Mouse (Mus musculus) thymus, postnatal 36 days (tissue): Measurements from ENCODE around the gene Tubgcp6.

Experiments
- DNase-seq, 2 experiments: peaks; one replicate each; pipeline ENCODE4 v3.0.0; 2022; ENCODE audit warnings: mixed read lengths in 2 of 2

Tubgcp6 gene

DNA sequence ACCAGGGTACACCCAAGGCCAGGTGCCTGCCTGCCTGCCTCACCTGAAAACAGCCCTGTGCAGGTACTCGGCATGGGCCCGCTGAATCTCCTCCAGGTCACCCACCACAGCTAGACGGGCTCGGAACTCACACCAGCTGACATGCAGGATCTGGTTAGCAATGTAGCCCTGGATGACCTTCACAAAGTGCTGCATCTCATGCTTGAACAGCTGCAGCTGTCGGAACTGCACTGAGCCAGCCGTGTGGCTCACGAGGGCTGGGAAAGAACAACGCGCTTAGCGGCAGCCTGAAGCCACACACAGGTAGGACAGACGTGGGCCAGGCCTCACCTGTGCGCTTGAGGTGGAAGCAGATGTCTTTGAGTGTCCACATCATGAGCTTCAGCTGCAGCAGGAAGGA lies 22.1 kb downstream of the Tubgcp6 start:
- no peak for DNase-seq

DNA sequence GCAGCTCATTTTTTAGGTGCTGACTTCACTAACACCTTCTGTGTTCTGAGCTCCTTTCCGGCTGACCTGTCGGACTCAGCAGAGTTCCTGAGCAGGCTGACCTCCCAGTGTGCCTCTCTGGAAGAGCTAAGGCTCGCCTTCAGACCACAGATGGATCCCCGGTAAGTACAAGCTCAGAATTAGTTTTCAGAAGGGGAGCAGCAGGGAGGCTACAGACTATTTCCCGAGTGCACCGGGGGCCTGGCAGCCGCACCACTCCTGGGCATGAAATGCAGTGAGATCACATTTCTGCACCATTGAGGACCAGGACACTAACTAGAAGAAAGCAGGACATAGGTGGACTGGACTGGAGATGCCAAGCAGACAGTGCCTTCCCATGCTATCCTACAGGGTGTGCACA lies 24.3 kb downstream of the Tubgcp6 start:
- no peak for DNase-seq

DNA sequence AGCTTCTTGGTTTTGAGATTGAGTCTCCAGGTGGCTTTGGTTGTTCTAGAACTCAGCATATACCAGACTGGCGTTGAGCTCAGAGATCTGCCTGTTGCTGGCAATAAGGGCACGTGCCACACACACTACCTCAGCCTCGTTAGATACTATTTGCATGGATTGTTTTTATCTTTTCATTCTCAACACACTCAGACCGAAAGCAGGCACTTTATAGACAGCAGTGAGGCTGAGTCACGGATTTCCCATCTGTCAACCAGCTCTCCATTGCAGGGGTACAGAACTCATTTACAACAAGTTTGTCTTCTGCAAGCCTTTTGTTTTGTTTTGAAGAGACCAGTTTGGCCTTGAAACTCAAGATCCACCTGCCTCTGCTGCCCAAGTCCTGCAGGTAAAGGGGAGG lies 25.5 kb downstream of the Tubgcp6 start:
- DNase-seq, result no peak

DNA sequence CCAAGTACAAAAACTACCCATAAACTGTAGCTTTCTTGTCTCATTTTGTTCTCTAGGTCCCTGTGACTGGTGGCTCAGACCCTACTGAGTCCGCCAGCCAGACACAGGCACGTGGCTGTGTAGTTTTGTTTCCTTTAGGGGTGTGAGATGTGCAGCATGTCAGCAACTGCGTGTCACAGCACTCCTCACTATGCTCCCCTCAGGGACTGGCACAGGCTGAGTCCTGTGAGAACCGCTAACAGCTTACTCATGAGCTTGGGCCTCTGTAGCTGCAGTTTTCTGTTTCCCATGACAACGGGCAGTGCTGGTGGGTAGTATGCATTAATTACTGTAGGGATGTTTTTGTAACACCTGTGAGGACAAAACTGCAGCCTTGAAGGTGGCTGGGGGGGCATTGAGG lies 30.7 kb downstream of the Tubgcp6 start:
- no peak for DNase-seq

DNA sequence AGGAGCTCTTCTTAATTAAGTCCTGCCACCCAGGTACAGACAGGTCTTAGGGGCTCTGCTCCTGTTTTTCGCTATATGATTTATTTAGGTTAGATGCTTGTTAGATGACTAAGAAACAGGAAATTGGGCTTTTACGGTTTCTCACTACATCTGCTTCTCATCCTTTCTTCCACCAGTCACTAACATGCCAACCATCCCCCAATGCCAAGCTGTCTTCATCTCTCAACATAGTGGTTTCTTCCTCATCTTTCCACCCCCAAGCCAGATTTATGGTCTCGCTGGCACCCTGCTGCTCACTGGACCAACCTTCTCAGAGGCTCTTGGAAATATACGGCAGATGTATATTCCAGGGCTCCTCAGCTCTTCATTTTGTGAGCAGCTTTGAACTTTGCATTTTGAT lies 32.2 kb downstream of the Tubgcp6 start:
- DNase-seq, result no peak

DNA sequence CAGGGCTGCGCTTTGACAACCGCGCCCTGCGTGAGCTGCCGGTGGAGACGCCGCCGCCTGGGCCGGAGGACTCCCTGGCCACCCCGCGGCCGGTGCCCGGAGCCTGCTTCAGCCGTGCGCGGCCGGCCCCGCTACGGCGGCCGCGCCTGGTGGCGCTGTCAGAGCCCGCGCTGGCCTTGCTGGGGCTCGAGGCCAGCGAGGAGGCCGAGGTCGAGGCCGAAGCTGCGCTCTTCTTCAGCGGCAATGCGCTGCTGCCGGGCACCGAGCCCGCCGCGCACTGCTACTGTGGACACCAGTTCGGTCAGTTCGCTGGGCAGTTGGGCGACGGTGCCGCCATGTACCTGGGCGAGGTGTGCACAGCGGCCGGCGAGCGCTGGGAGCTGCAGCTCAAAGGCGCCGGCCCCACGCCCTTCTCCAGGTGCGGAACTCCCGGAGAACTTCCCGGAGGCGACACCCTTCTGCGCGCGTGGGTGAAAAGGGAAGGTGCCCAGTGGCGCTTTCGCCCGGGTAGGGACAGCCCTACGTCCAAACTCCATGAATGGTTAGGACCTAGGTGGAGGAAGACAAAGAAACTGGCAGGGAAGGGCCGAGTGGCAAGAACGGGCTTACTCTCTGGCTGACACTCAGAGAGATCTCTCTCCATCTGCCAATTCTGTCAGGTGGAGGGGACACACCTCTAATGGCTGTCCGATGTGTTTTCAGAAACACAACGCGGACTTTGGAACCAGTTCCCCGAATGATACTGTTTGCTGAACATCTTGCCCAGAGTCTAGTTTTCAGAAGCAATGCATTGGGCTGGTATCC lies 33.5 kb downstream of the Tubgcp6 start:
- DNase-seq, result peak; percentile 31 to 42

DNA sequence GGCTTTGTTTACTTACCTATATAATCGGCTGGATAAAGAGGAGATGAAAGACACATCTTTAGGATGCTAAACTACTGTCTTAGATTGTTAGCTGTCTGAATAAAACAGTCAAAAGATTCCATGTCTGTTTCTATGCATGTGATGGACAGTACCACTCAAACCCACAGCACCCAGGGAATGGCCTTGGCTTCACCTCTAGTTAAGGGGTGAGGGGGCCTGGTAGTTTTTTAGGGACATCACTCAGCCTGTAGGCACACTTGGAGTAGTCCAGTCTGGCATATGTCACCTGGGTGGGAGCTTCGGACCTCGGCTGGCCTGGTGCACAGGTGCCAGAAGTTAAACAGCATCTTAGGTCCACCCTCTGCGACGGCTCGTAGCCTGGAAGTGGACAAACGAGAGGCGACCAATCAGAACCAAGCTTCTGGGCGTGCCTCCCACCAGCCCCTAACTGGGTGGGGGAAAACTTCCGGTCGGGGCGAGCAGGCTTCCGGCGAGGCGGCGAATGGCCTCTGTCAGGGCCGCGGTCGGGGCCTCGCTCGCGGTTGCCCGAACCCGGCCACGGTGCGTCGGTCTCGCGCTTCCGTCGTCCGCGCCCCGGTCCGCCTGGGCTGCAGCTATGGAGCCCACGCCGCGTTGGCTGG lies 34.2 kb downstream of the Tubgcp6 start, which contains the start of gene Selenoo:
Gene Selenoo (plus strand): TSS at position 478 of the 641 bp plus-strand sequence.
- peak; percentile 81 to 84 for DNase-seq

DNA sequence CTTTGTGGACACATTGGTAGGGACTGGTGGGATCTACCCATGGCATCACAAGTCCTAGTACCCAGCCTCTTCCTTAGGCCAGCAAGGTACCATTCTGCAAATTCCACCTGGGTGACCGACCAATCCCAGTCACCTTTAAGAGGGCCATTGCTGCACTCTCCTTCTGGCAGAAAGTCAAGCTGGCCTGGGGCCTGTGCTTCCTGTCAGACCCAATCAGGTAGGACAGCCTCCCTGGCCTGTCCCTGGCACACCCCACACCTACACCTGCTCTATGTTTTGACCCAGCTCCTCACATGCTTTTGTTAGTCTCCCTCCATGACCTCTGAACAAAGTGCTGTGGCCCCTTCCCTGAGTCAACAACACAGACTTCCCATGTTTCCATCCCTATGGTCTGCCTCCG lies 38.1 kb downstream of the Tubgcp6 start:
- no peak for DNase-seq

DNA sequence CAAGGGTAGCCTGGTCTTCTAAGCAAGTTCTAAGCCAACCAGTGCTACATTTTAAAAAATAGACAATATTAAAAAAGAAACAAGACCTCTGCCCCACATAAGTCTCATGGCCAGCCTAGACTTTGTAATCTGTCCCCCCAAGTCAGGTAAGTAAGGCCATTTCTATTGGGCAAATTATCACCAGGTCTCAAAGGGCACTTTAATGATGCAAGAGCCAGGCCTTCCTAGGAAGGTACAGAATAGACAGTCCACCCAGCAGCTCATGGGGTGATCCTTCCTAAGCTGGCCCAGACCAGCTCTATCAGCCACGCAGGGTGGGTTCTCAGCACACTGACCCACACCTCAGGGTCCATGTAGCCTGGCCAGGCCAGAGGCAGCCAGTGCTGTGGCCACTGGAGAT lies 39.0 kb downstream of the Tubgcp6 start:
- DNase-seq, result no peak

DNA sequence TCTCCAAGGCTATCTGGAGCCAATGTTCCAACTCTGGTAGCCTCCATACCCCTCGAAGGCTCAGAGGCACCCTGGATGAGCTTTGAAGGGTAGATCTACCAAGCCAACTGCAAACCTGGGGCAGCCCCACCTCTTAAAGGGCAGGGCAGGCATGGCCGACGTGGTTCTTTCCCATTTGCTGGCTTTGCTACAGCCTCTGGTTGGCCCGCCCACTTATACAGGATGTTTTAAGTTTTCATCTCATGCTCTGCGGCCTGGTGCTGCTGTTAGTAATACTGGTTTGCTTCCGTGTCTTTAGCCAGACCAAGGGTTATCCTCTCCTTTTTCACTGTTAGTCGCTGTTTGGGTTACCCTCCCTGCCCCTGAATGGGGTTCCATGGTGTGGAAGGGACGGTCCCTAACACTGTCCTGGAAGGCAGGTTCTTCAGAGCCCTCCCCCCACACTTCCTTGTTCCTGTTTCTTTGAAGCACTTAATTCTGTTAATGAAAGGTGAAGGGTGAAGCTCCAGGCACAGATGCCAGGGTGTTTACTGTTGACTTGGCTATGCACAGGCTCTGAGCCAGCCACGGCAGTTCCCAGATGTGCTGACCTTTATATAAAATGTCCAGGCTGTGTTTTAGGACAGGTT lies 44.6 kb downstream of the Tubgcp6 start:
- DNase-seq, result peak; percentile 69 to 78

DNA sequence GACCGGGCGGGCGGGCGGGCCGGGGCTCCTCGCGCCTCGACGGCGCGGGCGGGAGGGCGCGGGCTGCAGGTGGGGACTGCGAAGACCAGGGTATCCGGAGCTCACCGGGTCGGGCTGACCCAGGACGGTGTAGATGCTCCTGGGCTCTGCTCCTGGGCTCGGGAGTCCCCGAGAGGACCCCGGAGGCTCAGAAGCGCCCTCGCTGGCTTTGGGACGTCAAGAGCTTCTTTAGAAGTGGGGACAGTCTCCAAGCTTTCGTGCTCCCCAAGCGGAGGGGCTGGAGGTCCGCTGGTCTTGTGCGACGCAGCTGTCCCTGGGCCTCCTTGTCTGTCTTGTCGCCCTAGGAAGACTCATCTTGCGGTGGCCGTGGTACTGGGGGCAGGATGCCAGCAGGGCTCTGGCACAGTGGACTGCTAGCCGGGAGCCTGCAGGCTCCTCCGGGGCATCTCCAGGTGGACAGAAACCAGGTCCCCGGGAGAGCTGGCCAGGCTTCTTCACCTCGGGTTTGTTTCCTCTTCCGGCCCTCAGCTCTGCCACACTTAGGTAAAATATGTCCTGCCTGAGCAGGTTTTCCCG lies 46.7 kb downstream of the Tubgcp6 start:
- DNase-seq, result peak; percentile 46 to 54

DNA sequence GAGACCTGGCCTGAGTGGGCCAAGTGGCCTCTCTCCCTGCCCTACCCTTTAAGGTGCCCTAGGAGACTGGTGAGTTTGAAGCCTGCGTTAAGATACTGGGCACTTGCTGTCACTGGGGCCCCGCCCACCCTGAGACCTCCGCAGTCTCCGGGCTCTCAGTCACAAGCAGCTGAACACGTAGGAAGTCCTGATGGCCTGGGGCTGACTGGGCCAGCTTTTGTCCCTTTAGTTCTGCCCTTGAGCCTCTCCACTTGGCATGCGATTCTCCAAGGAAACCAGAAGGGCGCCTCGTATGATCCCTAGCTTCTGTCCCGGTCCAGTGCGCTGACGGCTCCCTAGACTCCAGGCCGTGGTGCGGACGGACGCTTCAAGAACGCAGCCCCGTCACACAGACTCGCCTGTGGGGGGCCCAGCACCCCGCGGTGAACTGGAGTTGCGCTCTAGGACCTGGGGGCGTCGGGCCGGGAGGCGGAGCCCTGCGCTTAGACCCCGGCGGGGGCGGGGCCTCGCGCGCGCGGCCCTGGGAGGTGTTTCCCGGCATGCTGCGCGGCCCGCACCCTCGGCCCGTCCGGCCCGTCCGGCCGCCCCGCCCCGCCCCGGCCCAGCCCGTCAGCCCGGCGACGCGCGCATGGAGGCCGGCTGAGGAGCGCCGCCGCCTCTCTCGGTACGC lies 47.3 kb downstream of the Tubgcp6 start:
- DNase-seq, result peak; percentile 84 to 88

DNA sequence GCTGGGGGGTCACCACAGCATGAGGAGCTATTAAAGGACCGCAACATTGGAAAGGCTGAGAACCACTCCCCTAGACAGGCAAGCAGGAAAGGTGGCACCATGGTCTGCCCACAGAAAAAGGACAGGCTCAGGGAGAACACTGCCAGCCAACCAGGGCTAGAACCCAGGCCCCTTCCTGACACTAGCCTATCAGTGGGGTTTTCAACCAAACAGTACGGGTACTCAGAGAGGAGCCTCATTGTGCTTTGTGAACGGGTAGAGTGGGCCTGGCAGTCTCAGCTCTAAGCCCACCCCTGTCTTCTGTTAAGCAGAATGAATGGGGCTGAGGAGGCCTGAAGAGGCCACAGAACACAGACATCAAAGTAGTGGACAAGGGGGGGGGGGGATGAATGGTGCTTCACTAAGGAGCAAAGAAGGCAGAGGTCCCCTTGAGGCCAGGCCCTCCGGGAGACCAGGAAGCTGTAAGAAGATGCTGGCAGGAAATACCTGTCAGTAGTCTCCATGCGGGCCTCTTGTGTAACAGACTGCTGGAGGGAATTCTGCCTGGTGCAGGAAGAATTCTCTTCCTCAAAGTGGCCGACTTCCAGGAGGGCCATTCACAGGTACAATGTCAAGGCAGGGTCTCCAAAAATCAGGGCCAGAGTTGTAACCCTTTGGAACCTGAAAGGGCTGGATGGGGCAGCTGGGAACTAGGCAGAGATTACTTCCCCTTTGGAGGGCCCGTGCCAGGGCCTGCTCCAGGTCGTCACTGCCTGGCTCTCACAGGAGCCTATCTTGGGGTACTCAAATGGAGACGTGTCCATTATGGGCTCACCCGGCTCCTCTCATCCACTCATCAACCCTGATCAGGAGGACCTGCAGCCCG lies 48.1 kb downstream of the Tubgcp6 start, which contains the start of gene Trabd:
Gene Trabd (plus strand): TSS at position 512 of the 865 bp plus-strand sequence.
- no peak for DNase-seq

DNA sequence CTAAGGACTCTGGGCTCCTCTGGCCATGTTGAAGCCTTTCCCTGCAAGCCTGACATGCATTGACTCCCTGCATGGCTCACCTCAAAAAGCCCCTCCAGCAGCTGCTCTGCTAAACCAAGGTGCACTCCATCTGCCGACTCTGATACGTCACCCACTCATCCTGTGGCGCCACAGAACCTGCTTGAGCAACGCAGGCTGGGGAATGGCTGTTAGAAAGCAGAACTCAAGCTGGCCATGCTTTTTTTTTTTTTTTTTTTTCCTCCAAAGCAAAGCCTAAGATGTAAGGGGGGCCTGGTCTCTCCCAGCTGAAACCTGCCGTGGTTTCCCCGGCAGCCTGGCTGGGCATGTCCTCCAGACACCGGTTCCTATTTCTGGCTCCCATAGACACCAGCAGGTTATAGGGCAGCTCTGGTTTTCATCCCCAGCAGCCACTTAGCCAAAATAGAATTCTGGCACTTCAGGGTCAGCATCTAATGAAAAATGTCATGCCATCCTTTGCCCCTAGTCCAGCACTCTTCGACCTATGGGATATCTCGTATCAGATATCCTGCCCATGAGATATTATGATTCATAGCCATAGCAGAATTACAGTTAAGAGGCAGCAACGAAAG lies 48.8 kb downstream of the Tubgcp6 start:
- DNase-seq, result no peak

DNA sequence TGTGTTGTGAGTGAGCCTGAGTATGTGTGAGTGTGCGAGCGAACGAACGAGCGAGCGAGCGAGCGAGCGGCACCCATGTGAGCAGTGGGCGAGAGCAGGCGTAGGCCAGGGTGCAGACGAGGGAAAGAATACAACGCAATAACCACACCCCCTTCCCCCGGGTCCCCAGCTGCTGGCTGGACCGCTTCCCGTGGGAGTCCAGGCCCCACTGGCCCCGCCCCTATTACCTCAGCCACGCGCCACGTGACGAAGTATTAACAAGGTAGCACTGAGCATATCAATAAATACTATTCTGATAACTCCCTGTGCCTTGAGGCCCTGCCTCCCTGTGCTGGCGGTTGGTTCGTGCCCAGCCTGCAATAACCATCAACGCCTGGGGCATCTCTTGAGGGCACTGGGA lies 52.3 kb downstream of the Tubgcp6 start:
- DNase-seq, result no peak

DNA sequence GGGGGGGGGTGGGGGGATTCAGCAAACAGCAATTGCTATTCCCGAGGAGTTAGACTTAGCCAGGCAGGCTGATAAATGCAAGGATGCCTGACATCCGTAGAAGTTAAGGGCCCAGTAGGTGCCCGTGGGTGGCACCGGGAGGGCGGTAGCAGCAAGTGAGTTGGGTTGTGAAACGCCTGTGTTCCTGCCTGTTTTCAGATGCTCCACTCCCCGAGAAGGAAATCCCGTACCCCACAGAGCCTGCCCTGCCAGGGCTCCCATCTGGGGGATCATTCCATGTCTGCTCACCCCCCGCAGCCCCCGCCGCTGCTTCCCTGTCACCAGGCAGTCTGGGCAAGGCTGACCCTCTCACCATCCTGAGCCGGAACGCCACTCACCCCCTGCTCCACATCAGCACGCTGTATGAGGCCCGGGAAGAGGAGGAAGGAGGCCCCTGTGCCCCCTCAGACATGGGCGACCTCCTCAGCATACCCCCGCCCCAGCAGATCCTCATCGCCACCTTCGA lies 53.5 kb downstream of the Tubgcp6 start:
- DNase-seq, result no peak

DNA sequence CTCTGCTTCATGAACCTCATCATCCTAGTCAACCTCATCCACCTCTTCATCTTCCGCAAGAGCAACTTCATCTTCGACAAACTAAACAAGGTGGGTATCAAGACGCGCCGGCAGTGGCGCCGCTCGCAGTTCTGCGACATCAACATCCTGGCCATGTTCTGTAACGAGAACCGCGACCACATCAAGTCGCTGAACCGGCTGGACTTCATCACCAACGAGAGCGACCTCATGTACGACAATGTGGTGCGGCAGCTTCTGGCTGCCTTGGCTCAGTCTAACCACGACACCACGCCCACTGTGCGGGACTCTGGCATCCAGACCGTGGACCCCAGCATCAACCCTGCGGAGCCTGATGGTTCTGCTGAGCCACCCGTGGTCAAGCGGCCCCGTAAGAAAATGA lies 54.7 kb downstream of the Tubgcp6 start:
- DNase-seq, result no peak

DNA sequence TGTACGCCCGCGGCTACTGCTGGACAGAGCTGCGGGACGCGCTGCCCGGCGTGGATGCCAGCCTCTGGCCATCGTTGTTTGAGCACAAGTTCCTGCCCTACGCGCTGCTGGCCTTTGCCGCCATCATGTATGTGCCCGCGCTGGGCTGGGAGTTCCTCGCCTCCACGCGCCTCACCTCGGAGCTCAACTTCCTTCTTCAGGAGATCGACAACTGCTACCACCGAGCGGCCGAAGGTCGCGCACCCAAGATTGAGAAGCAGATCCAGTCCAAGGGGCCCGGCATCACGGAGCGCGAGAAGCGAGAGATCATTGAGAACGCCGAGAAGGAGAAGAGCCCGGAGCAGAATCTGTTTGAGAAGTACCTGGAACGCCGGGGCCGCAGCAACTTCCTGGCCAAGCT lies 55.3 kb downstream of the Tubgcp6 start:
- DNase-seq, result no peak

DNA sequence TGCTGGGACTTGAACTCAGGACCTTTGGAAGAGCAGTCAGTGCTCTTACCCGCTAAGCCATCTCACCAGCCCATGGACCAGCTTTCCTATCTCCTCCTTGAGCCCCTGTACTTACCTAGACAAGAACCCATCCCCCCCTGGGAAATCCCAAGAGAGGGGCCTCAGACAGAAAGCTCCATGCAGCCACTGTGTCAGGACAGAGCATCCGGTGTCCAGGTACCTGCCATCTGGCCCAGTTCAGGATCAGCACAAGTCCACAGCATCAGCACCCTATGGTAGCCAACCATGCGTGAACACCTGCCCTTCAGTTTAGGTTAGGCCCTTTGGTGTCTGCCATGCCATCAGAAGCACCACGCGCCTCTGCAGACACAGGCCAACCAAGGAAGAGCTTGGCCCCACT lies 58.0 kb downstream of the Tubgcp6 start:
- no peak for DNase-seq

DNA sequence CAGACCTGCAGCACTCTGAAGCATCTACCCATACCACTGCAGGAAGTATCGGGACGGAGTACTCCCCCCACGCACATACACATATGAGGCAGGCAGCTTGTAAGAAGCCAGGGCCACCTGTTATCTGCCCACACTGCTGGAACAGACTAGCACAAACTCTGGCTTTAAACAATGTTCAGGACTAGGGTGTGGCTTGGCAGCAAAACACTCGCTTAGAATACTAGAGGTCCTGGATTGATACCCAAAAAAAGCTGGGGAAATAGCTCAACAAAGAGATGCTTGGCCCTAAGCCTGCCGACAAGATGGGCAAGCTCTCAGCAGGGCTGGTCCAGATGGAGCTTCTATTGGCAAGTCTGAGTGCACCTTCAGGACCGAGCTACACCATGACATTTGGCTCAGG lies 59.4 kb downstream of the Tubgcp6 start:
- DNase-seq, result no peak

DNA sequence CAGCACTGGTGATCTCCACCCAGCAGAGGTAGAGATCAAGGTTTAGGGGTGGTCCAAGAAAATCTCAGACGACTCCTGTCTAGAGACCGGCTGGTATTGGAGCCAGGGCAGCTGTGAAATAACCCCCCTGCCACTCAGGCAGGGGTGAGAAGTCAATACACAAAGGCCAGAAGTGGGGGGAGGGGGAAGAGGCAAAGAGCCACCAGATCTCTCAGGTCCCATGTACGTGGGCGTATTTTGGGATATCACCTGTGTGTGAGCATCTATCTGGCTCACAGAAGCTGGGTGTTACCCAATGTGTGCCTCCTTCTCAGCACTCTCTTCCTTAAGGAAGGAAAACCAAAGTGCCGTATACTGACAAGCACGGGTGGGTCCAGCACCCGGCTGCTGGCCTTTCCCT lies 59.9 kb downstream of the Tubgcp6 start:
- DNase-seq, result no peak
